Mouse (Mus musculus): ENCODE results near the gene Npl.
A peak's percentile ranks its signal among the peaks of the same experiment; 100 is the strongest.

Npl gene

GRCm38 (mm10) chr1:153489132-153489531 lies 60.7 kb downstream of the Npl start:
- peak; percentile 63 for DNase-seq (ENCODE audit: low read depth, low spot score)

- peak; percentile 97 for DNase-seq (ENCODE audit: low read depth, low spot score)
Measured at GRCm38 (mm10) chr1:153487500-153487879, 62.4 kb downstream of the Npl start, which contains the start of gene Dhx9. Gene Dhx9 (minus strand): TSS chr1:153487660.

DNA sequence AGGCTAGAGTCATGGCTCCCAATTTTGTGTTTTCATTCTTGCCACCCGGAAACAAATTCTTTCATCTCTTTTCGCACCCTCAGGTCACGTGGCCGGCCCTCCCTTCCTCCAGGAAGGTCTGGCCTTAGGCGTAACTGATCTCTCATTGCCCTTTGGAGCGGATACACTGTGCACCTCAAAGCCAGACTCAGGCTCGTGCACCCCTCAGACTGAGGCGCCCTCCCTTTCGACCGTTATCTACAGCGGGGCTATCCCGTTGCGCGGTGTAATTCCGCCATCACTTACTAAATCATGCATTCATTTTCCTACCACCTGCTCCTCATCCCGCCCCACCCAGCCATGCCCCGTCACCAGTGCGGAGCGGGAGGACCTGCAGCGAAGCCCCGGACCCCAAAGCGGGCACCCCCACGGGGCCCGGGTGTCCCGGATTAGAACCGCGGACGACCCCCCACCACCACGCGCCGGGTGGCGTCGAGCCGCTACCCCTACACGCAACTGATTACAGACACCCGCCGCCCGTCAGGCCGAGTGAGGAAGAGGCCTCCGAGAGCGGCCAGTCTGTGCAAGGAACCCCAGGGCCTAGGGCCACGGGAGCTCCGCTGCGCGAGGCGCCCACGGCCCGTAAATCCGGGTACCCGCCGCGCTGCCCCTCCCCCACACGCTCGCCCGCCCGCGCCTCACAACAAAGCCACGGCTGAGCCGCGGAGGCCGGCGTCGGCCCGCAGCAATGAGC lies 62.9 kb downstream of the Npl start:
- DNase-seq (ENCODE audit: low read depth, low spot score): peak; percentile 84

DNA sequence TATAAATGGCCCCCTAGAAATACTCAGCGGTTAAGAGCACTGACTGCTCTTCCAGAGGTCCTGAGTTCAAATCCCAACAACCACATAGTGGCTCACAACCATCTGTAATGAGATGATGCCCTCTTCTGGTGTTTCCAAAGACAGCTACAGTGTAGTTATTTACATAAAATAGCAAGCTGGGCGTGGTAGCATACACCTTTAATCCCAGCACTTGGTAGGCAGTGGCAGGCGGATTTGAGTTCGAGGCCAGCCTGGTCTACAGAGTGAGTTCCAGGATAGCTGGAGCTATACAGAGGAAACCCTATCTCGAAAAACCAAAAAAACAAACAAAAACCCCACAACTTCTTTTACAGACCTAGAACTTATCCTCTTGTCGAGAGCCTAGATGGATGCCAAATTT lies 63.7 kb downstream of the Npl start:
- peak; percentile 57 for DNase-seq (ENCODE audit: low read depth, low spot score)

- no peak for DNase-seq (ENCODE audit: low read depth, low spot score)
Measured at GRCm38 (mm10) chr1:153485201-153485796, 64.5 kb downstream of the Npl start.

DNA sequence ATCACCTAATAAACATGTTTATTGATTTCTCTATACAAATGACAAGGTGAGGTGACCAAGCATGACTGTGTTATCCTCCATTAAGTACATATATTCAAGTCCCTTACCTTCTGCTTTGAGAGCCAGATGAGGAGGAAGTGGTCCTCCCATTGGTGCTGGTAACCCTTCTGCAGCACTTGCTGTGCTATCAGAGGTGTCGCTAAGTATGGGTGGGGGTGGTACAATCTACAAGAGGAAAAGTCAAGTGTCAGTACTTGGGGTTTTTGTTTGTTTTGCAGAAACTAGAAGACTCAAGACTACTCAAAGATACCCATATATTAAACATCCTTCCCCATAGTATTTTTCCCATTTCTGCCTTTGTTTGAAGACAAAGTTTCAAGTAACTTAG lies 68.8 kb downstream of the Npl start:
- peak; percentile 51 for DNase-seq (ENCODE audit: low read depth, low spot score)

DNA sequence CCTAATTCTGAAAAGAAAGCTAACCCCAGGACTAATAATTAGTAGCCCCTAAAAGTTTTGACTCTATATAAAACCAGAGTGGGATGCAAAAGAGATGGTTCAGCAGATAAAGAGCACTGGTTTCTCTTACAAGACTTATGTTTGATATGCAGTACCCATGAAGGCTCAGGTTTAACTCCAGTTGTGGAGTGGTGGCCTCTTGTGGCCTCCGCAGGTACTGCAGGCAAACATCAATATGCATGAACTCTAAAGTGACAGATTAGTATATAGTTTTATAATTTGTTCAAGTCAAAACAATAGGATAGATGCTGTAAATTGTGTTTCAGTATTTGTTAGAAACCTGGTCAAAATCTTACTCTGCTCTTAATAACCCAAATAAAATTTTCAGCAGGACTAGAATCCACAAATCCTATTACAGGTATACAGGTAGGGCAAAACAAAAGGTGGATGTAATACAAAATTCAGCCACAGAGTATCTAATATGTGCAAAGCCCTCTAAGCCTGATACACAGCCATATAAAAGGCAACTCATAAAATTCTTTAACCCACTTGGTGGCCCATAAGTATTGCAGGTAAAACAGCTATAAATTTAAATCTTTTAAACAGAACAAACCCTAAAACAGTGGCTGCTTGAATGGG lies 69.3 kb downstream of the Npl start:
- peak; percentile 84 for DNase-seq (ENCODE audit: low read depth, low spot score)

DNA sequence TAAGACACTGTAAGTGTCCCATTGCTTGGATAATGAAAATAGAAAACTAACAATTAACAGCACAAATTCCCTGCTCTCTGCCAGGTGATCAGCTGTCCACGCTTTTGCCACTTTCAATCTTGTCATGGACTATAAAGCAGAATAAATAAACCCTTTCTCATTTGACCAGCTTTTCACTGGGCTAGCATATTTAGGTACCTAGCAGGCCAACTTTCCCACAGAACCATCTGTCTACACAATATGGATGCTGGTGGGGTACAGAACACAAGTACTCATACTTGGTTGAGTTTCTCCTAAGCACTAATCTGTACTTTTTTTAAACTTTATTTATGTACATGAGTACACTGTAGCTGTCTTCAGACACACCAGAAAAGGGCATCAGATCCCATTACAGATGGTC lies 70.5 kb downstream of the Npl start:
- no peak for DNase-seq (ENCODE audit: low read depth, low spot score)

GRCm38 (mm10) chr1:153461796-153462195 lies 88.0 kb downstream of the Npl start:
- no peak for DNase-seq (ENCODE audit: low read depth, low spot score)

- no peak for DNase-seq (ENCODE audit: low read depth, low spot score)
Measured at GRCm38 (mm10) chr1:153456137-153456536, 93.7 kb downstream of the Npl start.

DNA sequence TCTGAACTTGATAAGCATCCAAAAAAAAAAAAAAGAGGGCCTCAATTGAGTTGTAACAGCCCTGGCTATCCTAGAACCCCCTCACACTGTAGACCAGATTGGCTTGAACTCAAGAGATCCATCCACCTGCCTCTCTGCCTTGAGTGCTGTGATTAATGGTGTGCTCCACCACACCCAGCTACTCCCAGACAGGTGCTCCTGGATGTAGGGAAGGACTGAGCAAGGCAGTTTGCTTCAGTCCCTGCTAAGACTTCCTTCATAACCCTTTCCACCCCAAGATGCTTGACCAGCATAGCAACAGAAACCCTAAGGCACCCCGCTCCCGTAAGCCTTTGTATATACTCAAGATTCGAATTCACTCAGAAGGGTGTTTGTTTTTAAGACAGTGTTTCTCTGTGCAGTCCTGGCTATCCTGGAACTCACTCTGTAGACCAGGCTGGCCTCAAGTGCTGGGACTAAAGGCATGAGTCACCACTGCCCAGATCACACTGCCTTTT lies 96.7 kb downstream of the Npl start:
- DNase-seq (ENCODE audit: low read depth, low spot score): peak; percentile 54

All from ZHBTc4 (cell line).